21 mouse cellular contexts compared by ENCODE assay signal in the genomic region with DNA sequence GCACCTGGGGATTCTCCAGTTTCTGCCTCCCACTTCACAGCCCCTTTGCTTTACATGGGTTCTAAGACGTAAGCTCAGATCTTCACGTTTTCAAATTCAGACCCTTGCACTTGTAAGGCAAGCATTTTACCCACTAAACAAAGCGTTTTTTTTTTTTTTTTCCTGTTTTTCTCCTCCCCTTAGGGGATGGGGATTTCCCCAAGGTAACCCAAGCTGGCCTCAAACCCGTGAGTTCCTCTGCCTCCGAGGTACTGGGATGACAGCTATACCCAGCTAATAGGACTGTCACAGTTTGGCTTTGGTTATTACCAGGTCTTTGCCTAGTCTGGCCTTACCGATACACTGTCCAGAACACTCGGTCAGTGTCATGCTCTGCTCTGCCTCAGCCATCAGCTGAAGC.
"Had no signal": no experiment of that assay in that cellular context is flagged by ENCODE, and none has a peak within 500 bp of the region (broad histone marks: within the 10 kb centered on the region; RNA-seq: fewer than 3 reads in every experiment).

No protein-coding gene starts in this region.

- H3K27me3 ChIP-seq: neural tube, embryonic 12.5 days; neural tube, embryonic 15.5 days; stomach, embryonic 15.5 days had no signal

- H3K4me3 ChIP-seq: midbrain, embryonic 10.5 days; midbrain, embryonic 12.5 days; myocyte; neural tube, embryonic 12.5 days; neural tube, embryonic 15.5 days; stomach, embryonic 15.5 days had no signal

- H3K9ac ChIP-seq: lung, embryonic 14.5 days; midbrain, embryonic 12.5 days; neural tube, embryonic 12.5 days; neural tube, embryonic 15.5 days; stomach, embryonic 15.5 days had no signal

- ATAC-seq: midbrain, embryonic 16.5 days had no signal

- H3K36me3 ChIP-seq: midbrain, embryonic 10.5 days; midbrain, embryonic 12.5 days; neural tube, embryonic 12.5 days; neural tube, embryonic 15.5 days; stomach, embryonic 15.5 days had no signal

- DNase-seq: lung, adult 18-20 months; lung, embryonic 14.5 days; lung, postnatal 10 days; lung, postnatal 4 days; midbrain, embryonic 14.5 days; retina, postnatal 1 day; right cerebral cortex, adult 18-20 months; right cerebral cortex, postnatal 25 days; right cerebral cortex, postnatal 4 days; spleen, adult 18-20 months; thymus, adult 2 months; thymus, postnatal 25 days; thymus, postnatal 4 days had no signal

- H3K9me3 ChIP-seq: midbrain, embryonic 10.5 days; midbrain, embryonic 12.5 days; neural tube, embryonic 12.5 days; neural tube, embryonic 15.5 days; stomach, embryonic 15.5 days had no signal

- H3K27ac ChIP-seq: midbrain, embryonic 10.5 days; midbrain, embryonic 12.5 days; neural tube, embryonic 12.5 days; neural tube, embryonic 15.5 days; stomach, embryonic 15.5 days; stomach, postnatal 0 days had no signal

- H3K4me2 ChIP-seq: lung, embryonic 14.5 days; midbrain, embryonic 12.5 days; neural tube, embryonic 12.5 days; neural tube, embryonic 15.5 days; stomach, embryonic 15.5 days had no signal
